Mouse (Mus musculus): ENCODE measurements around the gene Rab31. TPM values are rescaled to one million over a fixed set of nuclear protein-coding genes. Genes with fewer than 3 reads are reported as not detected.

Rab31 gene
- polyA plus RNA-seq, 1 experiment from 2014 or later = 4.5 TPM

- H3K27ac ChIP-seq = no peak overlapping the region
- H3K36me3 ChIP-seq = no peaks in the 10 kb centered on the region
- WGBS (ENCODE audit: insufficient replicate concordance) = 70% methylated on average over 4 of the region's 4 CpGs
- H3K9ac ChIP-seq = no peak overlapping the region
- ATAC-seq (ENCODE audit: low read depth) (no peak), DNase-seq (no peak)
- no peak overlapping the region for H3K4me3 ChIP-seq (replicated peaks)
- no peaks in the 10 kb centered on the region for H3K9me3 ChIP-seq (replicated peaks)
- H3K4me2 ChIP-seq = no peak overlapping the region
- H3K4me1 ChIP-seq (replicated peaks) = no peaks in the 10 kb centered on the region
- H3K27me3 ChIP-seq = no peaks in the 10 kb centered on the region
These were observed 72.5 kb downstream of the Rab31 start for GRCm38 (mm10) chr17:65700060-65700459.

DNA sequence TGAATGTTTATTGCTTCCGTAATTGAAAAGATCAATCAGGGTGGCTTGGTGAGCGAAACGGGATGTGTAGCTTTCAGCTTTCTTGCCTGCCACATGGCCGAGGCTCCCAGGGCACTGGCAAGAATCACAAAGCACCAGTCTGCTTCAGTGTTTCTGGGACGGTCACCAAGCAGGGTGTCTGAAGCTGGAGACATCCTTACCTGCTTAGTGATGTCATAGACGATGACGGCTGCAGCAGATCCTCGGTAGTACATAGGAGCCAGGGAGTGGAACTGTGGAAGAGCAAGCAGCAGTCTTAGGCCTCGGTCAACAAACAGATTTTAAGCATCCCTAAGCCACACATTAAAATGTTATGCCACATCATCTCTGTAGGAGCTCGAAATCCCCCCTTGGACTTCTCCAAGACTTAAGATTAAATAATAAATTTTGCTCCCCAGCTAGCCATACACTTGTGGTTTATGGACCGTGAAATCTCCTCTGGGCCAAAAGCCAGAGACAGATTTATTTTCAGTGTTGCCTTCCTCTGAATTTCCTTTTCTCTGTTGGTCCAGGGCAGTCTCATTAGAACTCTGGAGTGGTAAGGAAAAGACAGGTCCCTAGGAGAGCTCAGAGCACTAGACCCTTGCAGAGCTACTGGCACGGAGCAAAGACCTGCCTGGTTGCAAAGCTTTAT is 74.6 kb downstream of the Rab31 start:
- H3K4me1 ChIP-seq (replicated peaks) = no peaks in the 10 kb centered on the region
- 81% methylated on average over 12 of the region's 12 CpGs for WGBS (ENCODE audit: insufficient replicate concordance)
- H3K27ac ChIP-seq = no peak overlapping the region
- ATAC-seq (ENCODE audit: low read depth) (no peak), DNase-seq (no peak)
- no peak overlapping the region for H3K9ac ChIP-seq
- no peaks in the 10 kb centered on the region for H3K27me3 ChIP-seq
- no peaks in the 10 kb centered on the region for H3K9me3 ChIP-seq (replicated peaks)
- no peaks in the 10 kb centered on the region for H3K36me3 ChIP-seq
- H3K4me2 ChIP-seq = no peak overlapping the region
- H3K4me3 ChIP-seq (replicated peaks) = no peak overlapping the region

GRCm38 (mm10) chr17:65696939-65697338 is 75.6 kb downstream of the Rab31 start:
- H3K4me3 ChIP-seq (replicated peaks) = no peak overlapping the region
- no peaks in the 10 kb centered on the region for H3K4me1 ChIP-seq (replicated peaks)
- no peak overlapping the region for H3K9ac ChIP-seq
- no peaks in the 10 kb centered on the region for H3K9me3 ChIP-seq (replicated peaks)
- no peak overlapping the region for H3K4me2 ChIP-seq
- ATAC-seq (ENCODE audit: low read depth) = no peak
- WGBS (ENCODE audit: insufficient replicate concordance) = 81% methylated on average over 13 of the region's 13 CpGs
- no peaks in the 10 kb centered on the region for H3K36me3 ChIP-seq
- no peaks in the 10 kb centered on the region for H3K27me3 ChIP-seq
- DNase-seq = no peak
- H3K27ac ChIP-seq = no peak overlapping the region

- 59% methylated on average over 4 of the region's 4 CpGs for WGBS (ENCODE audit: insufficient replicate concordance)
- Histone ChIP-seq H3K9ac (no peak overlapping the region), H3K4me3 (replicated peaks) (no peak overlapping the region), H3K27ac (no peak overlapping the region), H3K9me3 (replicated peaks) (no peaks in the 10 kb centered on the region), H3K4me2 (no peak overlapping the region), H3K27me3 (no peaks in the 10 kb centered on the region), H3K36me3 (no peaks in the 10 kb centered on the region), H3K4me1 (replicated peaks) (no peaks in the 10 kb centered on the region)
- DNase-seq (no peak), ATAC-seq (ENCODE audit: low read depth) (no peak)
These were observed 80.3 kb downstream of the Rab31 start for GRCm38 (mm10) chr17:65692276-65692675.

DNA sequence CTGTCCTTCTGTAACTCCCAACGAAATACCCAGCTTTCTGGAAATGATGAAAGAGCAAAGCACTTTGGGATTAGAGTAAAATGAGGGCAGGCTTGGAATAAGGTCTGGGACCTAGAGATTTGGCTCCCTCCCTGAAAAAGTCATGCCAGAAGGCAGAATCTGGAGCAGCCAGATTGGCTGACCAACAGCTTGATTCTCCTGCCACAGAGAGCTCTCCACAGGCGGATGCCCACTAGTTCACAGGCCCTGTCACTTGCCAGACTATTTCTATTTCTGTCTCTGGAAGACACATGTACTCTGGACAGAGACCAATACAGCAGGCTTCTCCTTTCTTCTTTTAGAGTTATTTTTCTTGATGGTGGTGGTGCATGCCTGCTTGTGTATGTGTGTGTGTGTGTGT is 88.8 kb downstream of the Rab31 start:
- H3K9me3 ChIP-seq (replicated peaks) = no peaks in the 10 kb centered on the region

GRCm38 (mm10) chr17:65683316-65683715 is 89.2 kb downstream of the Rab31 start:
- Histone ChIP-seq H3K4me2 (no peak overlapping the region), H3K27ac (no peak overlapping the region), H3K9me3 (replicated peaks) (no peaks in the 10 kb centered on the region), H3K9ac (no peak overlapping the region), H3K36me3 (no peaks in the 10 kb centered on the region), H3K4me3 (replicated peaks) (no peak overlapping the region), H3K27me3 (no peaks in the 10 kb centered on the region), H3K4me1 (replicated peaks) (no peaks in the 10 kb centered on the region)
- 58% methylated on average over 3 of the region's 3 CpGs for WGBS (ENCODE audit: insufficient replicate concordance)
- no peak for DNase-seq
- ATAC-seq (ENCODE audit: low read depth) = no peak

More for the DNA sequence above, 88.8 kb downstream of the Rab31 start:
- H3K27ac ChIP-seq = no peak overlapping the region
- no peaks in the 10 kb centered on the region for H3K27me3 ChIP-seq
- no peak for DNase-seq
- no peak overlapping the region for H3K4me3 ChIP-seq (replicated peaks)
- H3K36me3 ChIP-seq = no peaks in the 10 kb centered on the region
- H3K4me1 ChIP-seq (replicated peaks) = no peaks in the 10 kb centered on the region
- no peak overlapping the region for H3K9ac ChIP-seq
- 62% methylated on average over 2 of the region's 2 CpGs for WGBS (ENCODE audit: insufficient replicate concordance)
- no peak for ATAC-seq (ENCODE audit: low read depth)
- no peak overlapping the region for H3K4me2 ChIP-seq

- H3K4me3 ChIP-seq (replicated peaks) = no peak overlapping the region
- no peak overlapping the region for H3K4me2 ChIP-seq
- WGBS (ENCODE audit: insufficient replicate concordance) = 74% methylated on average over 5 of the region's 5 CpGs
- H3K36me3 ChIP-seq = no peaks in the 10 kb centered on the region
- H3K27me3 ChIP-seq = no peaks in the 10 kb centered on the region
- DNase-seq (no peak), ATAC-seq (ENCODE audit: low read depth) (no peak)
- H3K27ac ChIP-seq = no peak overlapping the region
- H3K4me1 ChIP-seq (replicated peaks) = no peaks in the 10 kb centered on the region
- no peaks in the 10 kb centered on the region for H3K9me3 ChIP-seq (replicated peaks)
- H3K9ac ChIP-seq = no peak overlapping the region
These were observed 90.4 kb downstream of the Rab31 start for GRCm38 (mm10) chr17:65682071-65682680.

DNA sequence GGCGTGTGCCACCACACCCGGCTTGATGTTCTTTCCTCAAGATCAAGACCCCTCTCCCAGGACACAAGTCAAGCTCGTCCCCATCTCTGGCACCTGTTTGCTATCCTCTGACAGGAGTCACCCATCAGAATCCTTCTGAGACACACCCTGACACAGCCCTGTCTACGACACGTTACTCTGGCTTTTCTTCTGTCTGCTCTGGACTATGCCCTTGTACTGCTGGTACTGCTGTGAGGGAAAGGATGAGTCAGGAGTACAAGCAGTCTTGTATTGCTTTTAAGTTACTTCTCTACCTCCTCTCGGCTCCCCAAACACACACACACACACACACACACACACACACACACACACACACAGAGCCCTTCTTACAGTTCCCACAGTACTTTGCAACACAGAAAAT is 91.0 kb downstream of the Rab31 start:
- no peaks in the 10 kb centered on the region for H3K27me3 ChIP-seq
- DNase-seq (no peak), ATAC-seq (ENCODE audit: low read depth) (no peak)
- no peak overlapping the region for H3K27ac ChIP-seq
- H3K4me1 ChIP-seq (replicated peaks) = no peaks in the 10 kb centered on the region
- no peak overlapping the region for H3K9ac ChIP-seq
- H3K4me3 ChIP-seq (replicated peaks) = no peak overlapping the region
- no peaks in the 10 kb centered on the region for H3K9me3 ChIP-seq (replicated peaks)
- H3K36me3 ChIP-seq = no peaks in the 10 kb centered on the region
- no peak overlapping the region for H3K4me2 ChIP-seq
- 57% methylated on average over 6 of the region's 6 CpGs for WGBS (ENCODE audit: insufficient replicate concordance)

DNA sequence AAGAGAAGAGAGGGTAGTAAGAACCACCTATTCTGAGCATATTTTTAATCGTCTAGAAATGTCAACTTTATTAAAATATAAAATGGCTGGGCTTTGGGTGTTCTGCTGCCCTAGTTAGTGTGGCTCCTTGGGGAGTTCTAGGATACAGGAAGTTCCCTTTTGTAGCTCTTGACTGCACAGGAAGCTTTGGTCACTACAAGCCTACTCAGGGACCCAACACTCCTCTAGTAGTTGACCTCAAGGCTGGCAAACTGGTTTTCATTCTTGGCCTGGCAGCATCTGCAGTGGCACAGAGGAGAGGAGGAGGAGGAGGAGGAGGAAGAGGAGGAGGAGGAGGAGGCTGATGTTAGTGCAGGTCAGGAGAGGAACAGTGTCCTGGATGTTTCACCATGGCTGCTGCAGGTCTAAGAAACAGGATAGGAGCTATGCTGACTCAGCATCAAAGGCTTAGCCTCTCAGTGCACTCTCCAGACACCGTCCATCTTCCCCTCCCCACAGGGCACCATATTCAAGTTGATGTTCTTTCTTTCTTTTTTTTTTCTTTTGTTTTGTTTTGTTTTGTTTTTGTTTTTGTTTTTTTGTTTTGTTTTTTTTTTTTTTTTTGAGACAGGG is 91.6 kb downstream of the Rab31 start:
- Histone ChIP-seq H3K27ac (no peak overlapping the region), H3K27me3 (no peaks in the 10 kb centered on the region), H3K4me2 (no peak overlapping the region), H3K36me3 (no peaks in the 10 kb centered on the region), H3K9ac (no peak overlapping the region), H3K4me1 (replicated peaks) (no peaks in the 10 kb centered on the region), H3K9me3 (replicated peaks) (no peaks in the 10 kb centered on the region), H3K4me3 (replicated peaks) (no peak overlapping the region)
- ATAC-seq (ENCODE audit: low read depth) (no peak), DNase-seq (no peak)
- WGBS (ENCODE audit: insufficient replicate concordance) = 47% methylated on average over 2 of the region's 2 CpGs

- no peak for DNase-seq
- Histone ChIP-seq H3K36me3 (no peaks in the 10 kb centered on the region), H3K4me3 (replicated peaks) (no peak overlapping the region), H3K4me1 (replicated peaks) (peaks cover 4% of the 10 kb centered on the region), H3K9me3 (replicated peaks) (no peaks in the 10 kb centered on the region), H3K4me2 (no peak overlapping the region), H3K27ac (no peak overlapping the region), H3K9ac (no peak overlapping the region), H3K27me3 (no peaks in the 10 kb centered on the region)
- no peak for ATAC-seq (ENCODE audit: low read depth)
- WGBS (ENCODE audit: insufficient replicate concordance) = 52% methylated on average over 14 of the region's 14 CpGs
These were observed 92.6 kb downstream of the Rab31 start for GRCm38 (mm10) chr17:65679806-65680446.

DNA sequence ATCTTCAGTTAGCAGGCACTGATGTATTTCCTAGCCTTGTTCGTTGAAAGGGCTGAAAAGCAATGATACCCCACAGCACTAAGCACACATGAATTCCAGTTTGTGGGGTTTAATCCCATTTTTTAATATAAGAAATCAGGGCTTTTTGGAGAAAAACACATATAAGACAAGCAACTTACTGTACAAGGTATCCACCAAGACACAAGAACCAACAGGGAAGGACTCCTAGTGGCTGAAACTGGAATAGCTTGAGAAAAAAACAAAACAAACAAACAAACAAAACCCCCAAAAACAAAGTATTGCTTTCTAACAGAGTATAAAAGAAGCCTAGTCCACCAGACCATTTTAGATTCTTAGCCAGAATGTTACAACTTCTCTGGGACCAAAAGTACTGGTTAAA is 94.8 kb downstream of the Rab31 start:
- no peak overlapping the region for H3K27ac ChIP-seq

More for the DNA sequence above, 94.8 kb downstream of the Rab31 start:
- Histone ChIP-seq H3K9me3 (replicated peaks) (no peaks in the 10 kb centered on the region), H3K4me2 (no peak overlapping the region), H3K36me3 (no peaks in the 10 kb centered on the region), H3K27me3 (no peaks in the 10 kb centered on the region), H3K9ac (no peak overlapping the region), H3K4me3 (replicated peaks) (no peak overlapping the region), H3K4me1 (replicated peaks) (peaks cover 11% of the 10 kb centered on the region)
- DNase-seq = no peak
- WGBS (ENCODE audit: insufficient replicate concordance) = 25% methylated on average over 1 of the region's 1 CpGs
- ATAC-seq (ENCODE audit: low read depth) = no peak

Data from liver, embryonic 13.5 days (tissue).